Mouse (Mus musculus) liver, embryonic 14.5 days (tissue): ENCODE results near the gene Sema7a. TPM values are rescaled to one million over a fixed set of nuclear protein-coding genes. Genes with fewer than 3 reads are reported as not detected.

Experiments
- ATAC-seq: fragments of 200-750 bp; cut with Nextera tagmentation; 2 replicates; pipeline ENCODE4 v1.8.0; 2017; ENCODE audit warnings: moderate number of reproducible peaks, mild to moderate bottlenecking, moderate library complexity; ENCODE audit not compliant: insufficient read depth
- DNase-seq, 3 experiments: peaks; one replicate each; pipeline ENCODE4 v3.0.0-alpha.2; 2012 to 2013; ENCODE audit warnings: low read depth in 3 of 3, low spot score in 3 of 3
- H3K27ac ChIP-seq: fragments of 300-500 bp; sonication (generic); 2 replicates; pipeline ENCODE4 v1.5.1; 2014; ENCODE audit warnings: moderate library complexity, mild to moderate bottlenecking, control low read depth, inconsistent platforms
- H3K27me3 ChIP-seq: fragments of 300-500 bp; sonication (generic); 2 replicates; pipeline ENCODE4 v1.6.1; 2014; ENCODE audit warnings: mild to moderate bottlenecking, low read length, moderate library complexity; ENCODE audit not compliant: control insufficient read depth, insufficient read depth
- H3K36me3 ChIP-seq: fragments of 300-500 bp; sonication (generic); replicated peaks from 2 replicates; pipeline ENCODE4 v1.6.1; 2014; ENCODE audit warnings: low read depth; ENCODE audit not compliant: control insufficient read depth, insufficient read depth
- H3K4me1 ChIP-seq, 2 experiments: fragments of 200-500 bp in 1 of 2; fragments of 300-500 bp in 1 of 2; sonication (generic) in 1 of 2; replicated peaks; 2 replicates each; pipeline ENCODE4 v1.6.1; 2012 to 2014; ENCODE audit warnings: antibody characterized with exemption in 1 of 2, inconsistent platforms in 1 of 2, low read length in 1 of 2; ENCODE audit not compliant: control insufficient read depth in 2 of 2, insufficient read depth in 2 of 2
- H3K4me2 ChIP-seq: fragments of 300-500 bp; sonication (generic); 2 replicates; pipeline ENCODE4 v1.6.1; 2014; ENCODE audit warnings: low read depth, mild to moderate bottlenecking, control low read depth, moderate library complexity
- H3K4me3 ChIP-seq, 2 experiments: fragments of 200-500 bp in 1 of 2; fragments of 300-500 bp in 1 of 2; sonication (generic) in 1 of 2; 2 replicates each; pipeline ENCODE4 v1.5.1; 2012 to 2014; ENCODE audit warnings: low read depth in 2 of 2, low read length in 2 of 2, mild to moderate bottlenecking in 2 of 2, control low read depth in 1 of 2, inconsistent platforms in 1 of 2, moderate library complexity in 1 of 2; ENCODE audit not compliant: insufficient read depth in 1 of 2
- H3K9ac ChIP-seq: fragments of 300-500 bp; sonication (generic); replicated peaks from 2 replicates; pipeline ENCODE4 v1.6.1; 2014; ENCODE audit warnings: mild to moderate bottlenecking, control low read depth, moderate library complexity
- H3K9me3 ChIP-seq: fragments of 300-500 bp; sonication (generic); 2 replicates; pipeline ENCODE4 v1.6.1; 2016; ENCODE audit warnings: low read length, mixed read lengths; ENCODE audit not compliant: control insufficient read depth
- CTCF ChIP-seq: IDR thresholded peaks from 2 replicates; pipeline ENCODE4 v1.5.1; 2016; ENCODE audit warnings: antibody characterized with exemption, low read depth, control low read depth
- EP300 ChIP-seq: IDR thresholded peaks from 2 replicates; pipeline ENCODE4 v1.6.1; 2016; ENCODE audit warnings: antibody characterized with exemption, low read depth
- WGBS: fragments of 180-500 bp; shearing (Covaris S2); extraction: QIAGEN DNeasy Blood & Tissue Kit; methylation state at CpG from one replicate; pipeline ENCODE4 v1.1.7; 2014; ENCODE audit not compliant: insufficient replicate concordance; 5-methylcytosine and 5-hydroxymethylcytosine counted together
- polyA plus RNA-seq, 2 experiments: library from polyadenylated mRNA; depleted of rRNA in 1 of 2; stranded (reverse) in 1 of 2; unstranded in 1 of 2; fragments of >200 nt; fragmentation: Nextera tagmentation in 1 of 2; extraction: Ambion mirVana in 1 of 2; gene quantifications; 2 replicates each; pipeline versions ENCODE4 v1.2.1 to v1.2.3; 2012 to 2014

The Sema7a gene
- polyA plus RNA-seq, 2 experiments = 0.08 TPM; not detected in 1

- ATAC-seq (no peak), DNase-seq (no peak)
- TF ChIP-seq CTCF (no peak), EP300 (no peak)
- H3K27ac ChIP-seq = no peak overlapping the region
- no peaks in the 10 kb centered on the region for H3K9me3 ChIP-seq
- WGBS = 49% methylated on average over 6 of the region's 6 CpGs
- H3K36me3 ChIP-seq = no peaks in the 10 kb centered on the region; the same call in 1 of the 2 replicates
- H3K4me3 ChIP-seq = no peak overlapping the region
- H3K27me3 ChIP-seq = no peaks in the 10 kb centered on the region
- H3K4me1 ChIP-seq = no peaks in the 10 kb centered on the region
- H3K9ac ChIP-seq = no peak overlapping the region
- no peak overlapping the region for H3K4me2 ChIP-seq
Measured at GRCm38 (mm10) chr9:57932831-57933602, 6.9 kb upstream of the Sema7a start.

DNA sequence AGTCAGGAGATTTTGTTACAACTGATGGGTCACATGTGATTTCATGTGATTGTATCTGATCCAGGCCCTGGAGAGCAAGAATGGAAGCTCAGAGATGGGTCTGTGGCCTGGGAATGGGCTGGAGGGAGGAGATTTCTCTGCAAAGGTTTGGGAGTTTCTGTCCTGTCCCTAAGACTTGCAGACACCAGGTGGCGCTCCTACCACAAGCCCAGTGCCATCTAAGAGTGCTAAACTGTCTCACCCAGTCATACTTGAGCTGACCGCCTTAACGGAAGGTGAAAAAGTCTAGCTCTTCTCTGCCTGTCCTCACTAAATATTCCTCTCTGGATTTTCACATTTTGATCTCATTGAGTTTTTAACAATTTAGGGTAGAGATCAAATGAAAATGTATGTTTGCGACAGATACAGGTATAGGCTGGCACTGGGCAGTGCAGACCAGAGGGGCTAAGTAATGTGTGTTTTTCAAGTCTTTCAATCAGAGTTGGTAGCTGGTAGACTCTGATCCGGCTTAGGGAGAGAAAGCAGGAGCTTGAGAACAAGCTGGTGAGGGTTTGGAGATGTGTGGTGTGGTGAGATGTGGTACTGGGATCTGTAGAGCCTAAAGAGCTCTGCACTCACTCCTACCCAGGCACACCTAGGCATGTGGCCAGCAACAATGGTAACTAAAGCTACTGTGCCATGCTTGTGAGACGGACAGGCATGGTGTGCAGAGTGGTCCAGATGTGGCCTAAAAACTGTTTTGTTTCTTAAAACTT lies 4.1 kb upstream of the Sema7a start:
- no peak for ATAC-seq
- peak; percentile 27 to 48 (median 33) for DNase-seq
- Histone ChIP-seq H3K27me3 (peaks cover 22% of the 10 kb centered on the region), H3K9me3 (no peaks in the 10 kb centered on the region), H3K9ac (no peak overlapping the region), H3K4me2 (no peak overlapping the region), H3K4me1 (no peaks in the 10 kb centered on the region), H3K27ac (no peak overlapping the region), H3K36me3 (no peaks in the 10 kb centered on the region), H3K4me3 (no peak overlapping the region)
- TF ChIP-seq CTCF (peak; percentile 84), EP300 (no peak)
- WGBS = 24% methylated on average over 6 of the region's 6 CpGs

GRCm38 (mm10) chr9:57937171-57937570 lies 2.7 kb upstream of the Sema7a start:
- no peak overlapping the region for H3K27ac ChIP-seq
- TF ChIP-seq CTCF = no peak
- TF ChIP-seq EP300 = no peak
- no peaks in the 10 kb centered on the region for H3K9me3 ChIP-seq
- no peaks in the 10 kb centered on the region for H3K4me1 ChIP-seq
- ATAC-seq (no peak), DNase-seq (no peak)
- H3K27me3 ChIP-seq = peaks cover 35% of the 10 kb centered on the region
- H3K4me3 ChIP-seq = no peak overlapping the region
- no peak overlapping the region for H3K9ac ChIP-seq
- no peaks in the 10 kb centered on the region for H3K36me3 ChIP-seq
- WGBS = 51% methylated on average over 4 of the region's 4 CpGs
- no peak overlapping the region for H3K4me2 ChIP-seq

DNA sequence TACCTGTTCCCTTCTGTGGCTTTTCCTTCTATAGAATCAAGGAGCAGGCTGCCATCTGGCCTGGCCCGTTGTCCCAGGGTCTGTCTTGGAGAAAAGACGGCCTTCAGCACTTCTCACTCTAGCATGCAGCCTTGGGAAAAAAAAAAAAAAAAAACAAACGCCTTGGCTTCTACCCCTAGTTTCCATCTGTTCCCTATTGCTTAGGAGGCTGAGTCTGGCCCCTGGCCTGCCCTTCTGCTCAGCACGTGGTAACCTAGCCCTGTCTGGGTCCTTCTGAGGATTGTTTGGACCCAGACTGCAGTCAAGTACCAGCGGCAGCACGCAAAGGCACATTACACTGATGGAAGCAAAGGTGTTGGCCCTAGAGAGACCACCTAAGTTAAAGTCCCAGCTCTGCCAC lies 2.3 kb upstream of the Sema7a start:
- H3K4me2 ChIP-seq = no peak overlapping the region
- H3K27me3 ChIP-seq = peaks cover 40% of the 10 kb centered on the region
- TF ChIP-seq EP300 (no peak), CTCF (no peak)
- ATAC-seq = no peak
- H3K36me3 ChIP-seq = no peaks in the 10 kb centered on the region
- 46% methylated on average over 6 of the region's 6 CpGs for WGBS
- H3K9ac ChIP-seq = no peak overlapping the region
- no peak overlapping the region for H3K4me3 ChIP-seq
- H3K9me3 ChIP-seq = no peaks in the 10 kb centered on the region
- H3K4me1 ChIP-seq = no peaks in the 10 kb centered on the region
- no peak overlapping the region for H3K27ac ChIP-seq
- no peak for DNase-seq
